Mouse (Mus musculus) olfactory bulb, adult 2 months (tissue): ENCODE measurements around the gene Cdk18.

Experiments
- CTCF ChIP-seq: fragments of 200-500 bp; IDR thresholded peaks from 2 replicates; pipeline ENCODE4 v1.5.1; 2012; ENCODE audit warnings: low read depth, mild to moderate bottlenecking, low read length, moderate library complexity; ENCODE audit not compliant: insufficient read depth
- POLR2A ChIP-seq: fragments of 200-500 bp; IDR thresholded peaks from 2 replicates; pipeline ENCODE4 v1.6.1; 2012; ENCODE audit warnings: mild to moderate bottlenecking, low read depth, low read length, moderate library complexity; ENCODE audit not compliant: insufficient read depth

- TF ChIP-seq POLR2A = no peak
- no peak for TF ChIP-seq CTCF
Measured at GRCm38 (mm10) chr1:132188442-132189066, 49.1 kb upstream of the Cdk18 start.
